Mouse (Mus musculus): ENCODE measurements around the gene Ankrd6.

DNA sequence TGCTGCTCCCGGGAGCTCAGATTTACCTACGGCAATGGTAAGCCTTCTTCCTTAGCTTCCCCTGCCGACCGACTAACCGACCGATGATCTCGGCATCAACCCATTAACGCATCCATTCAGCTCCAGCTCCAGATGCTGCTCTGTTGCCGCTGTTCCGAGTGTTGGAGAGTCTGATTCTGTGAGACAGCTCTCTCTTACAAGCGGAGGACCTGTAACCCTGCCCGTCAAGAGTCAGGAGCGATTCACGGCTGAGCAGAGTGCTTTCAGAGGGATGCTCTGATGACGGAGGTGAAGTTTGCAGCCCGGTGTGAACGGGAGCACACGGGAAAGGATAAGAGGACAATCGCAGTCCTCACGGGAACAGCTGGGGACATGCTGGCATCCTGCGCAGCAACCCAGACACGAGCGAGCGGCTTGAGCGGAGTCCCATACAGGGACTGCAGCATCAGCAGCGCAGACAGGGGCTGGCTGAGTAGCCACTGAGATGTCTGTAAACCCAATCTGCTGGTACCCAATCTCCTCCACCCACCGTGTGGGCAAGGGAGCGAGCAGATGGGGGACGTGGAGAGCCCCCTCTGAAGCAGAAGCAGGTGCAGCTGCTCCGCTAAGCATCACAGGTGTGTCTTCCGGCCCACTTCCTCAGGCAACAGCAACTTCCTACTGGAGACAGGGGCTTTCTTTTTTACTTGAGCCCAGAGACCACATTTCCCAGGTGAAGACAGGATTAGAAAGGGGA lies 86.3 kb downstream of the Ankrd6 start:
- TF ChIP-seq JUND (IDR thresholded peaks at IDR 0.05; ENCODE audit: low read depth, low read length) = no peak
- no peak for TF ChIP-seq ZKSCAN1 (IDR thresholded peaks at IDR 0.05; ENCODE audit: low read depth, low read length)
- TF ChIP-seq MAX (IDR thresholded peaks at IDR 0.05; ENCODE audit: low read length) = no peak
